ENCODE assay signal across 10 mouse cellular contexts in the genomic region with DNA sequence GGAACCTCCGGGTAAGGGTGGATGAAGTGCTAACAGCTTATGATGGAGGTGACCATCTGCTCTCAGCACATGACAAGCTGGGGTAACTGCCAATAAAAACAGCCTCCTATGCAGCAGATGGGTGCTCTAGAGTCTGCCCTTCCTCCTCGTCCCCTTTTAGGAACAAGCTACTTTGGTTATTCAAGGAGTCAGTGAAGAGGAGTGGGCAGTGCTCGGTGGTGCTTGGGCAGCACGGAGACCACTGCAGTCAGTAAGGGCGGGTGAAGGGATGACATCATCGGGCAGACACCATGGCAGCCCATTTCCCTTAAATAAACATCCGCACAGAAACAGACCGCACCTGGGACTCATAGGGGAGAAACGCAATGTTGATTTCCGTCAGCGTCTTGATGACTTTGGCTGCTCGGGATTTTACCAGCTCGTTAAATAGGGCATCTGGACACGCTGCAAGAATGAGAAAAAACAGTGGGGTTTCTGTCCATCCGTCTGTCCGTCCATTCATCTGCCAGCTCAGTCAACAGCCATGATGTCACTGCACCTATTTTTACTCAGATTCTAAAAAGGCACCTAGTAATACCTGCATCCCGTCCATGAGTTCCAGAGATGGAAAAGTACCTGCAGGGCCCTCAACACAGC. TPM values are rescaled to one million over a fixed set of nuclear protein-coding genes. Genes with fewer than 3 reads are reported as not detected.
A peak's percentile ranks its signal among the peaks of the same experiment; 100 is the strongest.
DNase-seq lines count a peak whose midpoint lies in the region; ATAC-seq and TF ChIP-seq lines count a peak whose summit lies in the region.
"Had no signal": no experiment of that assay in that cellular context is flagged by ENCODE, and none has a peak within 500 bp of the region (broad histone marks: within the 10 kb centered on the region; RNA-seq: fewer than 3 reads in every experiment).

No protein-coding gene starts in this region.

- H3K27me3 ChIP-seq in cerebellum, adult 2 months (ENCODE audit: control insufficient read depth, insufficient read depth, low read length): no peaks in the 10 kb centered on the region
- no peaks in the 10 kb centered on the region for H3K27me3 ChIP-seq in forebrain, embryonic 14.5 days (replicated peaks; ENCODE audit: control insufficient read depth, insufficient read depth, low read length)
- no peaks in the 10 kb centered on the region for H3K27me3 ChIP-seq in midbrain, embryonic 13.5 days
- no peaks in the 10 kb centered on the region for H3K27me3 ChIP-seq in kidney, embryonic 15.5 days

- peak; percentile 86 for ATAC-seq in forebrain, embryonic 14.5 days
- no peak for ATAC-seq in midbrain, embryonic 13.5 days
- ATAC-seq in megakaryocyte, adult 5-6 weeks (ENCODE audit: poor library complexity, severe bottlenecking): no peak
- ATAC-seq in kidney, embryonic 15.5 days (replicated peaks; ENCODE audit: low FRiP score): no peak

- H3K4me3 ChIP-seq in cerebellum, adult 2 months (replicated peaks; ENCODE audit: insufficient read depth, low read depth, low read length): no peak overlapping the region
- H3K4me3 ChIP-seq in forebrain, embryonic 14.5 days (ENCODE audit: low read depth, low read length): no peak overlapping the region
- H3K4me3 ChIP-seq in midbrain, embryonic 13.5 days (replicated peaks): no peak overlapping the region
- H3K4me3 ChIP-seq in kidney, embryonic 15.5 days (replicated peaks): no peak overlapping the region

- 8% methylated on average over 17 of the region's 17 CpGs for WGBS in cerebellum, adult 2 months
- 56% methylated on average over 17 of the region's 17 CpGs for WGBS in forebrain, embryonic 14.5 days
- 71% methylated on average over 17 of the region's 17 CpGs for WGBS in midbrain, embryonic 13.5 days
- 60% methylated on average over 17 of the region's 17 CpGs for WGBS in kidney, embryonic 15.5 days

- no peak overlapping the region for H3K9ac ChIP-seq in forebrain, embryonic 14.5 days (ENCODE audit: low read length)
- H3K9ac ChIP-seq in midbrain, embryonic 13.5 days (replicated peaks): no peak overlapping the region
- H3K9ac ChIP-seq in kidney, embryonic 15.5 days: no peak overlapping the region

- peak; percentile 26; the same call in 1 of the 2 replicates for TF ChIP-seq POLR2A in cerebellum, adult 2 months (IDR thresholded peaks at IDR 0.05; ENCODE audit: borderline replicate concordance, insufficient read depth, low read length)

- peak; percentile 87 to 95 for DNase-seq in cerebellum, adult 2 months
- DNase-seq in forebrain, embryonic 14.5 days (ENCODE audit: low spot score): peak; percentile 87
- peak; percentile 66 to 70 for DNase-seq in layer of hippocampus, postnatal 36 days
- DNase-seq in urinary bladder, postnatal 36 days (ENCODE audit: low spot score in 2 of 2): no peak
- DNase-seq in kidney, adult 9 months: no peak

- peak overlapping the region; percentile 96 for H3K27ac ChIP-seq in cerebellum, adult 2 months (ENCODE audit: insufficient read depth, low read length)
- H3K27ac ChIP-seq in forebrain, embryonic 14.5 days (ENCODE audit: low read depth, low read length): peak overlapping the region; percentile 83
- H3K27ac ChIP-seq in midbrain, embryonic 13.5 days: peak overlapping the region; percentile 51
- no peak overlapping the region for H3K27ac ChIP-seq in kidney, embryonic 15.5 days

- TF ChIP-seq CTCF in cerebellum, adult 2 months (IDR thresholded peaks at IDR 0.05; ENCODE audit: borderline replicate concordance, insufficient read depth, low read depth, low read length): no peak

- H3K9me3 ChIP-seq in forebrain, embryonic 14.5 days (replicated peaks; ENCODE audit: control insufficient read depth, low read length): no peaks in the 10 kb centered on the region
- H3K9me3 ChIP-seq in midbrain, embryonic 13.5 days: no peaks in the 10 kb centered on the region
- no peaks in the 10 kb centered on the region for H3K9me3 ChIP-seq in kidney, embryonic 15.5 days (replicated peaks)

- no peak overlapping the region for H3K4me2 ChIP-seq in forebrain, embryonic 14.5 days (ENCODE audit: low read length)
- H3K4me2 ChIP-seq in midbrain, embryonic 13.5 days (replicated peaks): no peak overlapping the region
- no peak overlapping the region for H3K4me2 ChIP-seq in kidney, embryonic 15.5 days

- peaks cover 60% of the 10 kb centered on the region for H3K36me3 ChIP-seq in forebrain, embryonic 14.5 days (ENCODE audit: control insufficient read depth, insufficient read depth, low read length)
- peaks cover 65% of the 10 kb centered on the region for H3K36me3 ChIP-seq in midbrain, embryonic 13.5 days
- H3K36me3 ChIP-seq in kidney, embryonic 15.5 days: peaks cover 11% of the 10 kb centered on the region; the same call in 1 of the 2 replicates

- peaks cover 62% of the 10 kb centered on the region for H3K4me1 ChIP-seq in cerebellum, adult 2 months (ENCODE audit: control insufficient read depth, insufficient read depth, low read length)
- H3K4me1 ChIP-seq in forebrain, embryonic 14.5 days (ENCODE audit: control insufficient read depth, insufficient read depth, low read length): no peaks in the 10 kb centered on the region
- no peaks in the 10 kb centered on the region for H3K4me1 ChIP-seq in midbrain, embryonic 13.5 days (replicated peaks)
- H3K4me1 ChIP-seq in kidney, embryonic 15.5 days: no peaks in the 10 kb centered on the region; the same call in 1 of the 2 replicates

RNA-seq across cellular contexts. Expression of gene Stxbp1, which starts 30.0 kb away (rescaled TPM):
- polyA plus RNA-seq in cerebellum, adult 2 months (2012; rRNA removed): 889 and 932 TPM in 2 replicates
- 127 and 174 TPM in 2 replicates for polyA plus RNA-seq in forebrain, embryonic 14.5 days (2014; fragmentation: Nextera tagmentation; extraction: Ambion mirVana)
- 100 to 1,000 TPM; 561 to 604 TPM for total RNA-seq in layer of hippocampus, postnatal 36 days (2021)
- polyA plus RNA-seq in midbrain, embryonic 13.5 days (2015; fragmentation: Nextera tagmentation; extraction: Ambion mirVana): 165 and 168 TPM in 2 replicates
- total RNA-seq in megakaryocyte, adult 5-6 weeks (2015): 0.09 and 0.30 TPM in 2 replicates
- 0.48 and 1.3 TPM in 2 replicates for total RNA-seq in megakaryocyte, adult 5-6 weeks (2017)
- 16.5 and 19.3 TPM in 2 replicates for polyA plus RNA-seq in kidney, embryonic 15.5 days (2015; fragmentation: Nextera tagmentation; extraction: Ambion mirVana)

RNA-seq across cellular contexts. Expression of gene Cfap157, which starts 32.8 kb away (rescaled TPM):
- polyA plus RNA-seq in cerebellum, adult 2 months (2012; rRNA removed): 0.70 and 1.7 TPM in 2 replicates
- 0.17 and 0.30 TPM in 2 replicates for polyA plus RNA-seq in forebrain, embryonic 14.5 days (2014; fragmentation: Nextera tagmentation; extraction: Ambion mirVana)
- total RNA-seq in layer of hippocampus, postnatal 36 days (2021): under 1 TPM; 0.43 to 0.72 TPM
- polyA plus RNA-seq in midbrain, embryonic 13.5 days (2015; fragmentation: Nextera tagmentation; extraction: Ambion mirVana): 0.46 and 2.0 TPM in 2 replicates
- not detected in 2 replicates for total RNA-seq in megakaryocyte, adult 5-6 weeks (2015)
- total RNA-seq in megakaryocyte, adult 5-6 weeks (2017): not detected in 2 replicates
- 0.45 and 0.64 TPM in 2 replicates for polyA plus RNA-seq in kidney, embryonic 15.5 days (2015; fragmentation: Nextera tagmentation; extraction: Ambion mirVana)
- polyA plus RNA-seq: spleen, adult 2 months had no signal

RNA-seq across cellular contexts. Expression of gene Ptrh1, which starts 41.5 kb away (rescaled TPM):
- polyA plus RNA-seq in cerebellum, adult 2 months (2012; rRNA removed): 7.4 and 8.5 TPM in 2 replicates
- polyA plus RNA-seq in forebrain, embryonic 14.5 days (2014; fragmentation: Nextera tagmentation; extraction: Ambion mirVana): 4.7 and 5.1 TPM in 2 replicates
- 1 to 10 TPM; 5.2 to 6.9 TPM for total RNA-seq in layer of hippocampus, postnatal 36 days (2021)
- 4.1 and 4.2 TPM in 2 replicates for polyA plus RNA-seq in midbrain, embryonic 13.5 days (2015; fragmentation: Nextera tagmentation; extraction: Ambion mirVana)
- 0.57 TPM in 1 of 2 replicates, not detected in the other for total RNA-seq in megakaryocyte, adult 5-6 weeks (2015)
- 0.88 and 5.4 TPM in 2 replicates for total RNA-seq in megakaryocyte, adult 5-6 weeks (2017)
- polyA plus RNA-seq in kidney, embryonic 15.5 days (2015; fragmentation: Nextera tagmentation; extraction: Ambion mirVana): 5.1 and 5.5 TPM in 2 replicates

RNA-seq across cellular contexts. Expression of gene Ttc16, which starts 41.6 kb away (rescaled TPM):
- 2.0 and 2.6 TPM in 2 replicates for polyA plus RNA-seq in cerebellum, adult 2 months (2012; rRNA removed)
- 0.27 and 0.80 TPM in 2 replicates for polyA plus RNA-seq in forebrain, embryonic 14.5 days (2014; fragmentation: Nextera tagmentation; extraction: Ambion mirVana)
- 1 to 10 TPM in 1 of 2 experiments, under 1 TPM in 1; 0.85 to 1.1 TPM for total RNA-seq in layer of hippocampus, postnatal 36 days (2021)
- polyA plus RNA-seq in midbrain, embryonic 13.5 days (2015; fragmentation: Nextera tagmentation; extraction: Ambion mirVana): 0.35 and 0.52 TPM in 2 replicates
- total RNA-seq in megakaryocyte, adult 5-6 weeks (2015): not detected in 2 replicates
- not detected in 2 replicates for total RNA-seq in megakaryocyte, adult 5-6 weeks (2017)
- 0.15 and 0.25 TPM in 2 replicates for polyA plus RNA-seq in kidney, embryonic 15.5 days (2015; fragmentation: Nextera tagmentation; extraction: Ambion mirVana)
- total RNA-seq: heart, postnatal 10 days had no signal

RNA-seq across cellular contexts. Expression of gene Fam129b, which starts 58.9 kb away (rescaled TPM):
- polyA plus RNA-seq in cerebellum, adult 2 months (2012; rRNA removed): 23.9 and 24.5 TPM in 2 replicates
- polyA plus RNA-seq in forebrain, embryonic 14.5 days (2014; fragmentation: Nextera tagmentation; extraction: Ambion mirVana): 13.8 and 17.7 TPM in 2 replicates
- 10 to 100 TPM; 14.0 to 17.7 TPM for total RNA-seq in layer of hippocampus, postnatal 36 days (2021)
- polyA plus RNA-seq in midbrain, embryonic 13.5 days (2015; fragmentation: Nextera tagmentation; extraction: Ambion mirVana): 20.9 and 27.5 TPM in 2 replicates
- total RNA-seq in megakaryocyte, adult 5-6 weeks (2015): 18.4 and 20.9 TPM in 2 replicates
- total RNA-seq in megakaryocyte, adult 5-6 weeks (2017): 38.3 and 40.7 TPM in 2 replicates
- 44.5 and 47.7 TPM in 2 replicates for polyA plus RNA-seq in kidney, embryonic 15.5 days (2015; fragmentation: Nextera tagmentation; extraction: Ambion mirVana)

Comparison
In these comparisons a context has a peak if more than half of its experiments do, and no peak if none do; other contexts are left out.
1. DNase-seq: peak in cerebellum, adult 2 months (2 of 2), forebrain, embryonic 14.5 days (single experiment) and layer of hippocampus, postnatal 36 days (2 of 2); none in urinary bladder, postnatal 36 days (0 of 2) and kidney, adult 9 months (single experiment).